Mouse (Mus musculus): ENCODE data around the gene Cdc5l.

GRCm38 (mm10) chr17:45470726-45471125 lies 37.2 kb upstream of the Cdc5l start:
- TF ChIP-seq POLR2A (IDR thresholded peaks at IDR 0.05; ENCODE audit: insufficient read depth, low read depth, low read length) (no peak), CTCF (IDR thresholded peaks at IDR 0.05; ENCODE audit: insufficient read depth, low read depth, low read length) (no peak)

Measured in olfactory bulb, adult 2 months (tissue).